Mouse (Mus musculus) bone marrow, adult 2 months (tissue): ENCODE data around the gene Ascc1.

Experiments
- CTCF ChIP-seq: fragments of 200-500 bp; IDR thresholded peaks from 2 replicates; pipeline ENCODE4 v1.5.1; 2011; ENCODE audit warnings: low read length, control low read depth; ENCODE audit not compliant: control insufficient read depth, insufficient read depth
- POLR2A ChIP-seq: fragments of 200-500 bp; IDR thresholded peaks from 2 replicates; pipeline ENCODE4 v1.6.1; 2011; ENCODE audit warnings: low read depth, mild to moderate bottlenecking, control low read depth, low read length, borderline replicate concordance; ENCODE audit not compliant: control insufficient read depth

- TF ChIP-seq CTCF (no peak), POLR2A (no peak)
Observed at GRCm38 (mm10) chr10:59999057-59999456, 3.5 kb upstream of the Ascc1 start.
